Mouse (Mus musculus) kidney, postnatal 0 days (tissue): ENCODE results near the gene Acoxl. TPM values are rescaled to one million over a fixed set of nuclear protein-coding genes. Genes with fewer than 3 reads are reported as not detected.

Source experiments
- ATAC-seq: fragments of 200-750 bp; cut with Nextera tagmentation; replicated peaks from 2 replicates; pipeline ENCODE4 v1.8.0; 2017; ENCODE audit warnings: low read depth, moderate number of reproducible peaks, moderate TSS enrichment, moderate library complexity; ENCODE audit not compliant: low FRiP score
- DNase-seq: peaks from one replicate; pipeline ENCODE4 v3.0.0-alpha.2; 2016; ENCODE audit warnings: low spot score
- H3K27ac ChIP-seq: fragments of 300-500 bp; sonication (generic); 2 replicates; pipeline ENCODE4 v1.5.1; 2014; ENCODE audit warnings: mild to moderate bottlenecking
- H3K27me3 ChIP-seq: fragments of 300-500 bp; sonication (generic); 2 replicates; pipeline ENCODE4 v1.6.1; 2014; ENCODE audit warnings: low read length, mixed read lengths; ENCODE audit not compliant: insufficient read depth
- H3K36me3 ChIP-seq: fragments of 300-500 bp; sonication (generic); 2 replicates; pipeline ENCODE4 v1.6.1; 2014; ENCODE audit warnings: low read length, mixed read lengths; ENCODE audit not compliant: insufficient read depth
- H3K4me1 ChIP-seq: fragments of 300-500 bp; sonication (generic); replicated peaks from 2 replicates; pipeline ENCODE4 v1.6.1; 2014; ENCODE audit warnings: antibody characterized with exemption, low read length, mixed read lengths; ENCODE audit not compliant: insufficient read depth
- H3K4me2 ChIP-seq: fragments of 300-500 bp; sonication (generic); 2 replicates; pipeline ENCODE4 v1.6.1; 2014; ENCODE audit warnings: mild to moderate bottlenecking, low read length, moderate library complexity, mixed read lengths
- H3K4me3 ChIP-seq: fragments of 300-500 bp; sonication (generic); replicated peaks from 2 replicates; pipeline ENCODE4 v1.5.1; 2014; ENCODE audit warnings: low read depth, low read length
- H3K9ac ChIP-seq: fragments of 300-500 bp; sonication (generic); 2 replicates; pipeline ENCODE4 v1.6.1; 2014; ENCODE audit warnings: low read depth, low read length
- H3K9me3 ChIP-seq: fragments of 300-500 bp; sonication (generic); replicated peaks from 2 replicates; pipeline ENCODE4 v1.6.1; 2016; ENCODE audit warnings: low read length, inconsistent platforms, mixed read lengths
- CTCF ChIP-seq: IDR thresholded peaks from 2 replicates; pipeline ENCODE4 v1.5.1; 2016; ENCODE audit warnings: antibody characterized with exemption, low read depth, mild to moderate bottlenecking, moderate library complexity
- WGBS: fragments of 180-500 bp; shearing (Covaris S2); extraction: QIAGEN DNeasy Blood & Tissue Kit; methylation state at CpG from one replicate; pipeline ENCODE4 v1.1.7; 2014; 5-methylcytosine and 5-hydroxymethylcytosine counted together
- polyA plus RNA-seq: library from polyadenylated mRNA; unstranded; fragments of >200 nt; fragmentation: Nextera tagmentation; extraction: Ambion mirVana; gene quantifications from 2 replicates; pipeline ENCODE4 v1.2.1, GENCODE M21; 2015

Acoxl gene
- polyA plus RNA-seq, 1 experiment from 2014 or later, result 0.61 TPM

- no peaks in the 10 kb centered on the region for H3K27me3 ChIP-seq
- no peak for ATAC-seq
- H3K9ac ChIP-seq, result no peak overlapping the region
- H3K4me1 ChIP-seq, result no peaks in the 10 kb centered on the region
- H3K36me3 ChIP-seq, result no peaks in the 10 kb centered on the region
- DNase-seq, result no peak
- no peak overlapping the region for H3K4me3 ChIP-seq
- H3K4me2 ChIP-seq, result no peak overlapping the region
- H3K27ac ChIP-seq, result no peak overlapping the region
- TF ChIP-seq CTCF, result no peak
- no peaks in the 10 kb centered on the region for H3K9me3 ChIP-seq
- 91% methylated on average over 2 of the region's 2 CpGs for WGBS
Measured at GRCm38 (mm10) chr2:128073603-128074002, 234.9 kb downstream of the Acoxl start.

DNA sequence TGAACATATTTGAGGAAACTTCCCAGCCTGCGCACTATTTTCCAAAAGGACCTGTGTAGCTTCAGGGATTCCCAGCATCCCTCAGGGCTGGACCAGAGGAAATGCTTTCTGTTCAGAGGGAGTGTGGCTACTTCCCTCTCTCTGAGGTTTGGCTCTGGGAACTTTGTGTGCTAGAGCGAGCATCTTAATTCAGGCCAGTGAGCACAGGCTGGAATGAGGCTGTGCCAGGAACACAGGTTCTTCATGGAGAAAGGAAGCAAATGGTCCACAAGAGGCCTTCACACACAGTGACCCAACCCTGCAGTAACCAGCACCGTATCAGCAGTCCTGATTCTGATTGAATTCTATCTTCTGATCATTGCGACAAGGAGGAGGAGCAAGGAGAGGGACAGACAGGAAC is 238.3 kb downstream of the Acoxl start:
- no peak overlapping the region for H3K4me3 ChIP-seq
- H3K27me3 ChIP-seq, result no peaks in the 10 kb centered on the region
- DNase-seq (no peak), ATAC-seq (no peak)
- no peak overlapping the region for H3K9ac ChIP-seq
- no peaks in the 10 kb centered on the region for H3K4me1 ChIP-seq
- no peak overlapping the region for H3K27ac ChIP-seq
- H3K36me3 ChIP-seq, result no peaks in the 10 kb centered on the region
- H3K9me3 ChIP-seq, result no peaks in the 10 kb centered on the region
- no peak for TF ChIP-seq CTCF
- WGBS, result 77% methylated on average over 4 of the region's 4 CpGs
- no peak overlapping the region for H3K4me2 ChIP-seq

GRCm38 (mm10) chr2:128078859-128079258 is 240.2 kb downstream of the Acoxl start:
- no peaks in the 10 kb centered on the region for H3K4me1 ChIP-seq
- 30% methylated on average over 5 of the region's 5 CpGs for WGBS
- H3K4me2 ChIP-seq, result no peak overlapping the region
- TF ChIP-seq CTCF, result peak; percentile 83
- H3K27me3 ChIP-seq, result no peaks in the 10 kb centered on the region
- H3K9ac ChIP-seq, result no peak overlapping the region
- no peak overlapping the region for H3K4me3 ChIP-seq
- H3K27ac ChIP-seq, result no peak overlapping the region
- ATAC-seq, result no peak
- no peaks in the 10 kb centered on the region for H3K36me3 ChIP-seq
- DNase-seq, result peak; percentile 72
- no peaks in the 10 kb centered on the region for H3K9me3 ChIP-seq

DNA sequence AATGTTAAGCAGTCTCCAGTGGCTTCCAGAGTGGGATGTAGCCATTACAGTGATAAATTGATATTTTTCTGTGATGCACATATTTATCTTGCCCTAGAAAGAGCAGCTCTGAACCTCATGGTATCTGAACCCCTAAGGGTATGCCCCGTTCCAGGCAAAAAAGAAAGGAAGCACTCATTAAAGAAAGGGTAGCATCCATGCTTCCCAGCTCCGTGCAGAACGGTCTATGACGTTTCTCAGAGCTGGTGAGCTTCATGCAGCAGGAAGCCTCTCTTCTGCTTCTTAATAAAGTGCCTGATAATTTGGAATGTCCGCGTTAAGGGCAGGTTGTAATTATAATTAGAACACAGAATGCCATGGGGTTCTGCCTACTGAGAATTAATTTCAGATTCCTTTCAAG is 240.6 kb downstream of the Acoxl start:
- ATAC-seq, result no peak
- WGBS, result 71% methylated on average over 6 of the region's 6 CpGs
- no peak overlapping the region for H3K4me3 ChIP-seq
- H3K27ac ChIP-seq, result no peak overlapping the region
- no peaks in the 10 kb centered on the region for H3K27me3 ChIP-seq
- TF ChIP-seq CTCF, result no peak
- no peak overlapping the region for H3K9ac ChIP-seq
- H3K9me3 ChIP-seq, result no peaks in the 10 kb centered on the region
- no peaks in the 10 kb centered on the region for H3K36me3 ChIP-seq
- H3K4me2 ChIP-seq, result no peak overlapping the region
- no peaks in the 10 kb centered on the region for H3K4me1 ChIP-seq
- no peak for DNase-seq

GRCm38 (mm10) chr2:128083844-128084243 is 245.2 kb downstream of the Acoxl start:
- H3K4me1 ChIP-seq, result peaks cover 10% of the 10 kb centered on the region; the same call in 1 of the 2 replicates
- ATAC-seq (no peak), DNase-seq (peak; percentile 89)
- H3K27me3 ChIP-seq, result no peaks in the 10 kb centered on the region
- no peak overlapping the region for H3K4me2 ChIP-seq
- H3K4me3 ChIP-seq, result no peak overlapping the region
- no peak overlapping the region for H3K9ac ChIP-seq
- H3K9me3 ChIP-seq, result no peaks in the 10 kb centered on the region
- no peak for TF ChIP-seq CTCF
- H3K27ac ChIP-seq, result no peak overlapping the region
- H3K36me3 ChIP-seq, result no peaks in the 10 kb centered on the region
- 19% methylated on average over 3 of the region's 3 CpGs for WGBS

GRCm38 (mm10) chr2:128084607-128085006 is 245.9 kb downstream of the Acoxl start:
- TF ChIP-seq CTCF, result no peak
- Histone ChIP-seq H3K4me1 (peaks cover 10% of the 10 kb centered on the region; the same call in 1 of the 2 replicates), H3K9ac (no peak overlapping the region), H3K4me2 (no peak overlapping the region), H3K27ac (no peak overlapping the region), H3K36me3 (no peaks in the 10 kb centered on the region), H3K9me3 (no peaks in the 10 kb centered on the region), H3K27me3 (no peaks in the 10 kb centered on the region), H3K4me3 (no peak overlapping the region)
- 70% methylated on average over 5 of the region's 5 CpGs for WGBS
- no peak for DNase-seq
- ATAC-seq, result no peak

DNA sequence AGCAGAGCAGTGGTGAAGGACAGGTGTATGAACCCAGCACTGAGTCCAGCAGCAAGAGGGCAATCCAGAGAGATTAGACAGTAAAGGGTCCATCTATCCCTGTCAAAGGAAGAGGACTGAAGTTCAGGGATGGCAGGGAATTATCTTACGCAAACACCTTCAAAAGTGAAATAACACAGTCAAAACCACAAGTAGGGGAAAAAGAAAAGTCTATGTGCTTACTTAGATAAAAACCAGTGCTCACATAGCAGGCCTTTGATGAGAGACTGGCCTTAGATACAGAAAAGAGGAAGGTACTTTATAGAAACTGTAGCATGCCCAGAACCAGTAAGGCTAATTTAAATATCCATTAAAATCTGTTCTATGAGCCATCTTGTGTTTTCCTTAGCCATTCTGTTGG is 246.8 kb downstream of the Acoxl start:
- ATAC-seq (no peak), DNase-seq (no peak)
- TF ChIP-seq CTCF, result no peak
- H3K27me3 ChIP-seq, result no peaks in the 10 kb centered on the region
- H3K9me3 ChIP-seq, result no peaks in the 10 kb centered on the region
- 97% methylated on average over 1 of the region's 1 CpGs for WGBS
- H3K4me3 ChIP-seq, result no peak overlapping the region
- H3K9ac ChIP-seq, result no peak overlapping the region
- no peaks in the 10 kb centered on the region for H3K36me3 ChIP-seq
- no peak overlapping the region for H3K4me2 ChIP-seq
- no peak overlapping the region for H3K27ac ChIP-seq
- H3K4me1 ChIP-seq, result peaks cover 10% of the 10 kb centered on the region; the same call in 1 of the 2 replicates
